In genomic region chr6:119174307-119175074, GRCm38 (mm10) we compare ENCODE assay signal across 7 mouse cellular contexts. TPM values are rescaled to one million over a fixed set of nuclear protein-coding genes. Genes with fewer than 3 reads are reported as not detected.
DNase-seq lines count a peak whose midpoint lies in the region; ATAC-seq lines count a peak whose summit lies in the region.

No protein-coding gene starts in this region.

- H3K4me3 ChIP-seq in lung, embryonic 16.5 days (ENCODE audit: low read length), result peak overlapping the region; percentile 89
- peak overlapping the region; percentile 84 for H3K4me3 ChIP-seq in forebrain, embryonic 14.5 days (ENCODE audit: low read depth, low read length)
- peak overlapping the region; percentile 87 for H3K4me3 ChIP-seq in limb, embryonic 13.5 days
- peak overlapping the region; percentile 90 for H3K4me3 ChIP-seq in stomach, embryonic 14.5 days (ENCODE audit: low read depth, low read length)

- DNase-seq in lung, postnatal 14 days, result no peak
- DNase-seq in forebrain, embryonic 14.5 days (ENCODE audit: low spot score), result no peak
- DNase-seq in right cerebral cortex, postnatal 36 days (ENCODE audit: low spot score in 2 of 2), result no peak

- no peaks in the 10 kb centered on the region for H3K27me3 ChIP-seq in lung, embryonic 16.5 days (ENCODE audit: control insufficient read depth, insufficient read depth, low read depth, low read length)
- H3K27me3 ChIP-seq in forebrain, embryonic 14.5 days (replicated peaks; ENCODE audit: control insufficient read depth, insufficient read depth, low read length), result no peaks in the 10 kb centered on the region
- H3K27me3 ChIP-seq in limb, embryonic 13.5 days, result no peaks in the 10 kb centered on the region
- H3K27me3 ChIP-seq in stomach, embryonic 14.5 days (ENCODE audit: control insufficient read depth, insufficient read depth, low read length), result no peaks in the 10 kb centered on the region

- H3K36me3 ChIP-seq in lung, embryonic 16.5 days (ENCODE audit: control insufficient read depth, insufficient read depth, low read length), result no peaks in the 10 kb centered on the region
- no peaks in the 10 kb centered on the region for H3K36me3 ChIP-seq in forebrain, embryonic 14.5 days (ENCODE audit: control insufficient read depth, insufficient read depth, low read length)
- 0 out of 2 replicates have a peak, but pooled peaks cover under 1% of the 10 kb centered on the region for H3K36me3 ChIP-seq in limb, embryonic 13.5 days
- H3K36me3 ChIP-seq in stomach, embryonic 14.5 days (ENCODE audit: control insufficient read depth, insufficient read depth, low read length), result no peaks in the 10 kb centered on the region

- peaks cover 7% of the 10 kb centered on the region for H3K4me1 ChIP-seq in lung, embryonic 16.5 days (replicated peaks; ENCODE audit: control insufficient read depth, insufficient read depth, low read length)
- peaks cover 13% of the 10 kb centered on the region; the same call in 1 of the 2 replicates for H3K4me1 ChIP-seq in forebrain, embryonic 14.5 days (ENCODE audit: control insufficient read depth, insufficient read depth, low read length)
- peaks cover 11% of the 10 kb centered on the region for H3K4me1 ChIP-seq in limb, embryonic 13.5 days
- no peaks in the 10 kb centered on the region; the same call in 1 of the 2 replicates for H3K4me1 ChIP-seq in stomach, embryonic 14.5 days (ENCODE audit: control insufficient read depth, insufficient read depth, low read length)

- 50% methylated on average over 12 of the region's 12 CpGs for WGBS in lung, embryonic 16.5 days
- 54% methylated on average over 12 of the region's 12 CpGs for WGBS in forebrain, embryonic 14.5 days
- 57% methylated on average over 12 of the region's 12 CpGs for whole genome bisulfite sequencing in limb, embryonic 13.5 days
- 52% methylated on average over 12 of the region's 12 CpGs for WGBS in stomach, embryonic 14.5 days

- H3K9ac ChIP-seq in lung, embryonic 16.5 days (ENCODE audit: low read length), result no peak overlapping the region
- H3K9ac ChIP-seq in forebrain, embryonic 14.5 days (ENCODE audit: low read length), result no peak overlapping the region
- no peak overlapping the region for H3K9ac ChIP-seq in limb, embryonic 13.5 days
- no peak overlapping the region for H3K9ac ChIP-seq in stomach, embryonic 14.5 days (replicated peaks; ENCODE audit: low read depth, low read length)

- peak overlapping the region; percentile 66 for H3K4me2 ChIP-seq in lung, embryonic 16.5 days (ENCODE audit: low read depth, low read length)
- peak overlapping the region; percentile 70 for H3K4me2 ChIP-seq in forebrain, embryonic 14.5 days (ENCODE audit: low read length)
- peak overlapping the region; percentile 72 for H3K4me2 ChIP-seq in limb, embryonic 13.5 days (replicated peaks)
- H3K4me2 ChIP-seq in stomach, embryonic 14.5 days (replicated peaks; ENCODE audit: low read depth, low read length), result peak overlapping the region; percentile 45

- no peak for ATAC-seq in lung, embryonic 16.5 days (ENCODE audit: low read depth)
- no peak; the same call in 1 of the 2 replicates for ATAC-seq in forebrain, embryonic 14.5 days
- ATAC-seq in limb, embryonic 13.5 days (ENCODE audit: low FRiP score, low read depth), result no peak
- no peak for ATAC-seq in stomach, embryonic 14.5 days (ENCODE audit: insufficient number of reproducible peaks, insufficient read depth, low FRiP score, low read depth)
- no peak for ATAC-seq in megakaryocyte progenitor cell, adult 5-6 weeks (replicated peaks; ENCODE audit: poor library complexity)

- H3K27ac ChIP-seq in lung, embryonic 16.5 days (ENCODE audit: low read length), result no peak overlapping the region
- peak overlapping the region; percentile 44 for H3K27ac ChIP-seq in forebrain, embryonic 14.5 days (ENCODE audit: low read depth, low read length)
- H3K27ac ChIP-seq in limb, embryonic 13.5 days, result no peak overlapping the region
- no peak overlapping the region; the same call in 1 of the 2 replicates for H3K27ac ChIP-seq in stomach, embryonic 14.5 days (ENCODE audit: low read length)

- no peaks in the 10 kb centered on the region for H3K9me3 ChIP-seq in lung, embryonic 16.5 days (ENCODE audit: control insufficient read depth, low read length)
- no peaks in the 10 kb centered on the region for H3K9me3 ChIP-seq in forebrain, embryonic 14.5 days (replicated peaks; ENCODE audit: control insufficient read depth, low read length)
- no peaks in the 10 kb centered on the region for H3K9me3 ChIP-seq in limb, embryonic 13.5 days
- no peaks in the 10 kb centered on the region for H3K9me3 ChIP-seq in stomach, embryonic 14.5 days (ENCODE audit: control insufficient read depth, low read depth, low read length)

RNA-seq across cellular contexts. Expression of gene Dcp1b, which starts 0.6 kb away (rescaled TPM):
- 5.8 and 8.3 TPM in 2 replicates for polyA plus RNA-seq in lung, embryonic 16.5 days (2015; fragmentation: Nextera tagmentation; extraction: Ambion mirVana)
- polyA plus RNA-seq in forebrain, embryonic 14.5 days (2014; fragmentation: Nextera tagmentation; extraction: Ambion mirVana), result 12.7 and 14.1 TPM in 2 replicates
- polyA plus RNA-seq in limb, embryonic 13.5 days (2015; fragmentation: Nextera tagmentation; extraction: Ambion mirVana), result 7.7 and 8.8 TPM in 2 replicates
- polyA plus RNA-seq in stomach, embryonic 14.5 days (2014; fragmentation: Nextera tagmentation; extraction: Ambion mirVana), result 8.0 and 11.5 TPM in 2 replicates
- 12.3 and 12.8 TPM in 2 replicates for total RNA-seq in megakaryocyte progenitor cell, adult 5-6 weeks (2015)
- 8.0 and 11.4 TPM in 2 replicates for total RNA-seq in megakaryocyte progenitor cell, adult 5-6 weeks (2017)

RNA-seq across cellular contexts. Expression of gene Cacna1c, which starts 21.7 kb away (rescaled TPM):
- 5.8 TPM in 2 replicates for polyA plus RNA-seq in lung, embryonic 16.5 days (2015; fragmentation: Nextera tagmentation; extraction: Ambion mirVana)
- polyA plus RNA-seq in forebrain, embryonic 14.5 days (2014; fragmentation: Nextera tagmentation; extraction: Ambion mirVana), result 3.2 and 5.5 TPM in 2 replicates
- 9.8 and 9.9 TPM in 2 replicates for polyA plus RNA-seq in limb, embryonic 13.5 days (2015; fragmentation: Nextera tagmentation; extraction: Ambion mirVana)
- 8.4 and 9.8 TPM in 2 replicates for polyA plus RNA-seq in stomach, embryonic 14.5 days (2014; fragmentation: Nextera tagmentation; extraction: Ambion mirVana)
- not detected in 2 replicates for total RNA-seq in megakaryocyte progenitor cell, adult 5-6 weeks (2015)
- total RNA-seq in megakaryocyte progenitor cell, adult 5-6 weeks (2017), result 0.07 TPM in 1 of 2 replicates, not detected in the other
